In the genomic region with DNA sequence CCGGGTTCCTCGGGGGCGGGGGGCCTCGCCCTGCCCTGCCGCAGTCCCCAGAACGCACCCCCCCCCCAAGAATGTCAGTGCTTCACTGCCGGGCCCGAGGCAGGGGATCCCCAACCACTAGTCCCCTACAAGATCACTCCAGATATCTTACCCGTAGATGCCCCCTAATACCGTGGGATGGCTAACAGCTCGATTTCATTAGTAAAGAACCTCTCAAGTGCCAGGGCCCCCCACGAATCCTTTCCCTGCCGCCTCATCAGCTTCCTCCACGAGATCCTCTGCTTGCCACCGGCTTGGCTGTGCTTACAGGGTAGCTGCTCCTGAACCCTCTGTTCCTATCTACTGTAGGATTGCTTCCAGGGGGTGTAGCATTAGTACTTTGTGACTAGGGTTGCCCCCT, we compare ENCODE assay signal across 9 mouse cellular contexts. TPM values are rescaled to one million over a fixed set of nuclear protein-coding genes. Genes with fewer than 3 reads are reported as not detected.
DNase-seq lines count a peak whose midpoint lies in the region; ATAC-seq and TF ChIP-seq lines count a peak whose summit lies in the region.
"Had no signal": no experiment of that assay in that cellular context is flagged by ENCODE, and none has a peak within 500 bp of the region (broad histone marks: within the 10 kb centered on the region; RNA-seq: fewer than 3 reads in every experiment).

No protein-coding gene starts in this region.

- peak; percentile 27 for DNase-seq in gastrocnemius, adult 18-20 months (ENCODE audit: low spot score)
- DNase-seq in gastrocnemius, postnatal 4 days (ENCODE audit: low spot score in 2 of 2) = no peak
- no peak for DNase-seq in thymus, adult 2 months
- no peak for DNase-seq in thymus, postnatal 10 days (ENCODE audit: low spot score in 2 of 2)
- no peak for DNase-seq in thymus, postnatal 0 days (ENCODE audit: low spot score)
- no peak for DNase-seq in urinary bladder, postnatal 14 days (ENCODE audit: low spot score)

- H3K36me3 ChIP-seq in thymus, adult 2 months (ENCODE audit: control insufficient read depth, insufficient read depth, low read length) = 0 out of 2 replicates have a peak, but pooled peaks cover 4% of the 10 kb centered on the region
- H3K36me3 ChIP-seq in intestine, embryonic 16.5 days (ENCODE audit: control insufficient read depth, insufficient read depth, low read length) = peaks cover 23% of the 10 kb centered on the region
- peaks cover 28% of the 10 kb centered on the region for H3K36me3 ChIP-seq in neural tube, embryonic 12.5 days

- H3K4me3 ChIP-seq in thymus, adult 2 months (ENCODE audit: control insufficient read depth, insufficient read depth, low read length) = peak overlapping the region; percentile 66
- H3K4me3 ChIP-seq in intestine, embryonic 16.5 days (ENCODE audit: low read length) = peak overlapping the region; percentile 86
- peak overlapping the region; percentile 87 for H3K4me3 ChIP-seq in neural tube, embryonic 12.5 days

- H3K9me3 ChIP-seq in intestine, embryonic 16.5 days (ENCODE audit: control insufficient read depth, low read length) = peaks cover 2% of the 10 kb centered on the region; the same call in 1 of the 2 replicates
- no peaks in the 10 kb centered on the region for H3K9me3 ChIP-seq in neural tube, embryonic 12.5 days

- H3K4me1 ChIP-seq in thymus, adult 2 months (replicated peaks; ENCODE audit: control insufficient read depth, insufficient read depth, low read length) = peaks cover 12% of the 10 kb centered on the region
- peaks cover 18% of the 10 kb centered on the region for H3K4me1 ChIP-seq in intestine, embryonic 16.5 days (ENCODE audit: control insufficient read depth, insufficient read depth, low read length)
- peaks cover 10% of the 10 kb centered on the region for H3K4me1 ChIP-seq in neural tube, embryonic 12.5 days

- TF ChIP-seq CTCF in thymus, adult 2 months (IDR thresholded peaks at IDR 0.05; ENCODE audit: borderline replicate concordance, control insufficient read depth, extremely low read depth, insufficient read depth, low read length, poor library complexity) = no peak

- no peaks in the 10 kb centered on the region for H3K27me3 ChIP-seq in thymus, adult 2 months (ENCODE audit: control insufficient read depth, insufficient read depth, low read length)
- H3K27me3 ChIP-seq in intestine, embryonic 16.5 days (replicated peaks; ENCODE audit: control insufficient read depth, insufficient read depth, low read length) = no peaks in the 10 kb centered on the region
- no peaks in the 10 kb centered on the region for H3K27me3 ChIP-seq in neural tube, embryonic 12.5 days (replicated peaks)

- peak overlapping the region; percentile 75 for H3K4me2 ChIP-seq in intestine, embryonic 16.5 days (ENCODE audit: low read depth, low read length)
- H3K4me2 ChIP-seq in neural tube, embryonic 12.5 days (replicated peaks) = peak overlapping the region; percentile 83

- peak overlapping the region; percentile 95 for H3K9ac ChIP-seq in intestine, embryonic 16.5 days (ENCODE audit: low read depth, low read length)
- H3K9ac ChIP-seq in neural tube, embryonic 12.5 days = peak overlapping the region; percentile 95

- no peak for TF ChIP-seq POLR2A in thymus, adult 2 months (IDR thresholded peaks at IDR 0.05; ENCODE audit: control insufficient read depth, extremely low read depth, insufficient read depth, low read length, poor library complexity)

- ATAC-seq in intestine, embryonic 16.5 days = peak; percentile 1; the same call in 1 of the 2 replicates
- ATAC-seq in neural tube, embryonic 12.5 days (ENCODE audit: low FRiP score, low read depth) = peak; percentile 19

- under 1% methylated on average over 15 of the region's 15 CpGs for WGBS in thymus, adult 2 months
- WGBS in intestine, embryonic 16.5 days = 0% methylated on average over 15 of the region's 15 CpGs
- WGBS in neural tube, embryonic 12.5 days = under 1% methylated on average over 14 of the region's 15 CpGs

- H3K27ac ChIP-seq in thymus, adult 2 months (ENCODE audit: control insufficient read depth, insufficient read depth, low read length) = peak overlapping the region; percentile 62
- H3K27ac ChIP-seq in intestine, embryonic 16.5 days (ENCODE audit: low read length) = peak overlapping the region; percentile 97
- H3K27ac ChIP-seq in neural tube, embryonic 12.5 days = peak overlapping the region; percentile 83

RNA-seq across cellular contexts. Expression of a gene that starts 0.3 kb away (rescaled TPM):
- not detected for total RNA-seq in gastrocnemius, adult 18-20 months (2021)
- under 1 TPM; 0.80 to 0.91 TPM for total RNA-seq in gastrocnemius, postnatal 4 days (2021)
- 0.52 and 0.97 TPM in 2 replicates for polyA plus RNA-seq in thymus, adult 2 months (2012; rRNA removed)
- polyA plus RNA-seq in intestine, embryonic 16.5 days (2015; fragmentation: Nextera tagmentation; extraction: Ambion mirVana) = 10.1 and 13.7 TPM in 2 replicates
- polyA plus RNA-seq in neural tube, embryonic 12.5 days (2016; fragmentation: Nextera tagmentation; extraction: Ambion mirVana) = 14.3 and 17.0 TPM in 2 replicates
- 0.27 TPM in 1 of 2 replicates, not detected in the other for polyA plus RNA-seq in thymus, postnatal 0 days (2015; fragmentation: Nextera tagmentation; extraction: Ambion mirVana)

RNA-seq across cellular contexts. Expression of a gene that starts 0.5 kb away (rescaled TPM):
- total RNA-seq in gastrocnemius, adult 18-20 months (2021) = 10 to 100 TPM; 12.4 to 13.2 TPM
- 10 to 100 TPM; 24.5 to 27.4 TPM for total RNA-seq in gastrocnemius, postnatal 4 days (2021)
- polyA plus RNA-seq in thymus, adult 2 months (2012; rRNA removed) = 105 and 120 TPM in 2 replicates
- 3.5 and 4.0 TPM in 2 replicates for polyA plus RNA-seq in intestine, embryonic 16.5 days (2015; fragmentation: Nextera tagmentation; extraction: Ambion mirVana)
- 6.6 and 6.9 TPM in 2 replicates for polyA plus RNA-seq in neural tube, embryonic 12.5 days (2016; fragmentation: Nextera tagmentation; extraction: Ambion mirVana)
- 5.1 and 5.9 TPM in 2 replicates for polyA plus RNA-seq in thymus, postnatal 0 days (2015; fragmentation: Nextera tagmentation; extraction: Ambion mirVana)

RNA-seq across cellular contexts. Expression of a gene that starts 5.4 kb away (rescaled TPM):
- not detected for total RNA-seq in gastrocnemius, adult 18-20 months (2021)
- not detected for total RNA-seq in gastrocnemius, postnatal 4 days (2021)
- not detected in 2 replicates for polyA plus RNA-seq in thymus, adult 2 months (2012; rRNA removed)
- 3.6 and 4.7 TPM in 2 replicates for polyA plus RNA-seq in intestine, embryonic 16.5 days (2015; fragmentation: Nextera tagmentation; extraction: Ambion mirVana)
- polyA plus RNA-seq in neural tube, embryonic 12.5 days (2016; fragmentation: Nextera tagmentation; extraction: Ambion mirVana) = 0.26 TPM in 1 of 2 replicates, not detected in the other
- polyA plus RNA-seq in thymus, postnatal 0 days (2015; fragmentation: Nextera tagmentation; extraction: Ambion mirVana) = 2.9 and 5.4 TPM in 2 replicates
- total RNA-seq: neutrophil, adult 5-6 weeks had no signal

RNA-seq across cellular contexts. Expression of a gene that starts 6.2 kb away (rescaled TPM):
- total RNA-seq in gastrocnemius, adult 18-20 months (2021) = 10 to 100 TPM; 19.0 to 24.4 TPM
- 10 to 100 TPM; 25.5 to 28.9 TPM for total RNA-seq in gastrocnemius, postnatal 4 days (2021)
- polyA plus RNA-seq in thymus, adult 2 months (2012; rRNA removed) = 79.3 and 85.2 TPM in 2 replicates
- polyA plus RNA-seq in intestine, embryonic 16.5 days (2015; fragmentation: Nextera tagmentation; extraction: Ambion mirVana) = 25.4 and 27.1 TPM in 2 replicates
- 62.0 and 63.3 TPM in 2 replicates for polyA plus RNA-seq in neural tube, embryonic 12.5 days (2016; fragmentation: Nextera tagmentation; extraction: Ambion mirVana)
- 32.3 and 33.5 TPM in 2 replicates for polyA plus RNA-seq in thymus, postnatal 0 days (2015; fragmentation: Nextera tagmentation; extraction: Ambion mirVana)

RNA-seq across cellular contexts. Expression of a gene that starts 6.5 kb away (rescaled TPM):
- 1 to 10 TPM; 8.0 to 8.5 TPM for total RNA-seq in gastrocnemius, adult 18-20 months (2021)
- total RNA-seq in gastrocnemius, postnatal 4 days (2021) = 1 to 10 TPM; 9.0 to 9.6 TPM
- polyA plus RNA-seq in thymus, adult 2 months (2012; rRNA removed) = 52.2 and 54.6 TPM in 2 replicates
- polyA plus RNA-seq in intestine, embryonic 16.5 days (2015; fragmentation: Nextera tagmentation; extraction: Ambion mirVana) = 24.3 and 27.3 TPM in 2 replicates
- 8.2 and 8.7 TPM in 2 replicates for polyA plus RNA-seq in neural tube, embryonic 12.5 days (2016; fragmentation: Nextera tagmentation; extraction: Ambion mirVana)
- polyA plus RNA-seq in thymus, postnatal 0 days (2015; fragmentation: Nextera tagmentation; extraction: Ambion mirVana) = 14.9 and 18.2 TPM in 2 replicates

Comparison
In these comparisons a context has a peak if more than half of its experiments do, and no peak if none do; other contexts are left out.
1. RNA of a gene that starts 0.5 kb away (polyA plus RNA-seq): 105 to 120 TPM in thymus, adult 2 months; 6.6 to 6.9 TPM in neural tube, embryonic 12.5 days, 5.1 to 5.9 TPM in thymus, postnatal 0 days and 3.5 to 4.0 TPM in intestine, embryonic 16.5 days; every median in the first group is over 10 times any median in the second.
2. Peak in every context shown above with its lines, with median percentiles within 50 percentile points of each other: H3K27ac ChIP-seq and H3K4me3 ChIP-seq.